Mouse (Mus musculus) embryo, embryonic 11 days (tissue): ENCODE data around the gene Dmwd.

ENCODE experiments used
- DNase-seq: peaks from one replicate; pipeline ENCODE4 v3.0.0-alpha.2; 2015

The Dmwd gene

GRCm38 (mm10) chr7:19096421-19096976 lies 20.5 kb downstream of the Dmwd start:
- no peak for DNase-seq

GRCm38 (mm10) chr7:19097217-19097616 lies 21.2 kb downstream of the Dmwd start:
- no peak for DNase-seq

GRCm38 (mm10) chr7:19097863-19098262 lies 21.8 kb downstream of the Dmwd start:
- no peak for DNase-seq

- DNase-seq = no peak
Measured at GRCm38 (mm10) chr7:19098811-19099210, 22.8 kb downstream of the Dmwd start.

- DNase-seq = no peak
Measured at GRCm38 (mm10) chr7:19100290-19100689, 24.3 kb downstream of the Dmwd start.

- no peak for DNase-seq
Measured at GRCm38 (mm10) chr7:19103741-19104140, 27.7 kb downstream of the Dmwd start.

GRCm38 (mm10) chr7:19104486-19104885 lies 28.5 kb downstream of the Dmwd start:
- DNase-seq = no peak

GRCm38 (mm10) chr7:19107436-19107835 lies 31.4 kb downstream of the Dmwd start:
- no peak for DNase-seq

GRCm38 (mm10) chr7:19109565-19109964 lies 33.5 kb downstream of the Dmwd start:
- DNase-seq = no peak

GRCm38 (mm10) chr7:19118028-19118771 lies 42.2 kb downstream of the Dmwd start, which contains the start of gene Gm4969:
Gene Gm4969 (minus strand): TSS chr7:19118368.
- peak; percentile 69 for DNase-seq

GRCm38 (mm10) chr7:19119083-19119482 lies 43.1 kb downstream of the Dmwd start:
- DNase-seq = no peak

GRCm38 (mm10) chr7:19119631-19120429 lies 43.8 kb downstream of the Dmwd start, which contains the start of gene Fbxo46:
Gene Fbxo46 (plus strand): TSS chr7:19119859.
- DNase-seq = peak; percentile 97

GRCm38 (mm10) chr7:19121686-19122085 lies 45.7 kb downstream of the Dmwd start:
- no peak for DNase-seq

- DNase-seq = no peak
Measured at GRCm38 (mm10) chr7:19124713-19125112, 48.7 kb downstream of the Dmwd start.

GRCm38 (mm10) chr7:19127744-19128143 lies 51.7 kb downstream of the Dmwd start:
- no peak for DNase-seq

GRCm38 (mm10) chr7:19129396-19129795 lies 53.4 kb downstream of the Dmwd start:
- no peak for DNase-seq

- no peak for DNase-seq
Measured at GRCm38 (mm10) chr7:19130657-19131056, 54.6 kb downstream of the Dmwd start.

- peak; percentile 99 for DNase-seq
Measured at GRCm38 (mm10) chr7:19131324-19131848, 55.4 kb downstream of the Dmwd start.
